Mouse (Mus musculus): ENCODE results near the gene Agbl2. TPM values are rescaled to one million over a fixed set of nuclear protein-coding genes. Genes with fewer than 3 reads are reported as not detected.
A peak's percentile ranks its signal among the peaks of the same experiment; 100 is the strongest.

Agbl2 gene
- polyA plus RNA-seq, 1 experiment from 2014 or later, result 0.59 TPM

GRCm38 (mm10) chr2:90749676-90750459 lies 32.7 kb upstream of the Agbl2 start:
- Histone ChIP-seq H3K36me3 (peaks cover 63% of the 10 kb centered on the region), H3K9me3 (no peaks in the 10 kb centered on the region), H3K9ac (replicated peaks) (no peak overlapping the region), H3K27me3 (no peaks in the 10 kb centered on the region), H3K4me2 (no peak overlapping the region), H3K4me3 (replicated peaks) (no peak overlapping the region), H3K27ac (no peak overlapping the region), H3K4me1 (replicated peaks) (peaks cover 19% of the 10 kb centered on the region)
- no peak for ATAC-seq (ENCODE audit: insufficient number of reproducible peaks, insufficient read depth, low FRiP score, low TSS enrichment, low read depth)
- 88% methylated on average over 6 of the region's 6 CpGs for WGBS

DNA sequence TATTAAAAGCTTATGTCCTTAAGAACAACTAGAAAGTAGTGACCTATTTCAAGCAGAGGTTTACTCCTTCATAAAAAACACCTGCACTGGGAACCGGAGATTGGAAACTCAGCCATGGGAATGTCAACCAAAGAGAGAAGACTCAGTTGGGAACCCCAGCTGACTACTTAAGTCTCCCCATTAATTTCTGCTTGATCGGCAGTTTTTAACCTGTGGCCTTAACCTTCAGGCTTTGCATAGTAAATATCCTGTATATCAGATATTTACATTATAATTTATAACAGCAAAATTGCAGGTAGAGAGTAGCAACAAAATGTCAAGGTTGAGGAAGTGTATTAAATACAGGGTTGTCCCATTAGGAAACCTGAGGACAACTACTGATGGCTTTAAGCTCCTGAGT lies 29.0 kb upstream of the Agbl2 start:
- no peak for ATAC-seq (ENCODE audit: insufficient number of reproducible peaks, insufficient read depth, low FRiP score, low TSS enrichment, low read depth)
- 95% methylated on average over 2 of the region's 2 CpGs for WGBS
- peaks cover 84% of the 10 kb centered on the region for H3K36me3 ChIP-seq

DNA sequence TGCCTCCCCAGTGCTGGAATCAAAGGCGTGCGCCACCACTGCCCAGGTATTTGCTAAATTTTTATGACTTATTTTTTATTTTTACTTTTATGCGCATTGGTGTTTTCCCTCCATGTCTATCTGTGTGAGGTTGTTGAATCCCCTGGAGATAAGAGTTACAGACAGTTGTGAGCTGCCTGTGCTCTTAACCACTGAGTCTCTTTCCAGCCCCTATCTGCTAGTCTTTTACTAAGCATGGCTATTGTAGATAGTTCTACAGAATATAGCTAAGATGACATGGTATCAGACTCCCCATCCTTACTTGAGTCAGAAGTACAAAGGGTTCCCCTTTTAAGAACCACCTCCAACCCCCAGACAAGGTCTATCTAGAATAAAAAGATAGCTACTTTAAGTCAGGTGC lies 28.3 kb upstream of the Agbl2 start:
- Histone ChIP-seq H3K36me3 (peaks cover 85% of the 10 kb centered on the region), H3K4me3 (replicated peaks) (no peak overlapping the region), H3K9ac (replicated peaks) (no peak overlapping the region), H3K9me3 (no peaks in the 10 kb centered on the region), H3K27me3 (no peaks in the 10 kb centered on the region), H3K4me2 (no peak overlapping the region), H3K27ac (no peak overlapping the region), H3K4me1 (replicated peaks) (peaks cover 7% of the 10 kb centered on the region)
- ATAC-seq (ENCODE audit: insufficient number of reproducible peaks, insufficient read depth, low FRiP score, low TSS enrichment, low read depth), result no peak
- 98% methylated on average over 3 of the region's 3 CpGs for WGBS

More for the DNA sequence above, 29.0 kb upstream of the Agbl2 start:
- Histone ChIP-seq H3K9ac (replicated peaks) (no peak overlapping the region), H3K4me1 (replicated peaks) (peaks cover 7% of the 10 kb centered on the region), H3K4me3 (replicated peaks) (no peak overlapping the region), H3K9me3 (no peaks in the 10 kb centered on the region), H3K27ac (no peak overlapping the region), H3K27me3 (no peaks in the 10 kb centered on the region), H3K4me2 (no peak overlapping the region)

DNA sequence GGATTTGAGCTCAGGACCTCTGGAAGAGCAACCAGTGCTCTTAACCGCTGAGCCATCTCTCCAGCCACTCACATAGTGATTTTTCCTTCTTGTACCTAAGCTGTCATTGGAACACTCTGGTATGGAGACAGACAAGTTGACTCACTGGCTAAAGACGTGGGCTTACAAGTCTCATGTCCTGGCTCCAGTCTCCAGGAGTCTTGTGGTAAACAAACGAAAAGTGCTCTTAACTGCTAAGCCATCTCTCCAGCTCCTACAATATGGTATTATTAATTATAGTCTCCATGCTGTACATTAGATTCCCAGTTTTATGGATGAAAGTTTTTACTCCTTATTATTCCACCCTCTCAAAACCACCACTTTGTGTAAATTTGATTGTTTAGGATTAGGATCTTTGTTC lies 17.4 kb upstream of the Agbl2 start:
- no peak overlapping the region for H3K4me3 ChIP-seq (replicated peaks)
- no peak for ATAC-seq (ENCODE audit: insufficient number of reproducible peaks, insufficient read depth, low FRiP score, low TSS enrichment, low read depth)

GRCm38 (mm10) chr2:90781323-90781722 lies 1.2 kb upstream of the Agbl2 start:
- H3K4me1 ChIP-seq (replicated peaks), result peaks cover 12% of the 10 kb centered on the region
- H3K36me3 ChIP-seq, result peaks cover 41% of the 10 kb centered on the region
- H3K27me3 ChIP-seq, result peaks cover 17% of the 10 kb centered on the region
- no peak overlapping the region for H3K4me3 ChIP-seq (replicated peaks)
- WGBS, result 48% methylated on average over 3 of the region's 3 CpGs
- H3K27ac ChIP-seq, result no peak overlapping the region
- H3K9me3 ChIP-seq, result no peaks in the 10 kb centered on the region
- ATAC-seq (ENCODE audit: insufficient number of reproducible peaks, insufficient read depth, low FRiP score, low TSS enrichment, low read depth), result no peak
- H3K9ac ChIP-seq (replicated peaks), result no peak overlapping the region
- no peak overlapping the region for H3K4me2 ChIP-seq

More for the DNA sequence above, 17.4 kb upstream of the Agbl2 start:
- H3K9ac ChIP-seq (replicated peaks), result no peak overlapping the region
- peaks cover 95% of the 10 kb centered on the region for H3K36me3 ChIP-seq
- no peak overlapping the region for H3K27ac ChIP-seq
- no peaks in the 10 kb centered on the region for H3K4me1 ChIP-seq (replicated peaks)
- H3K27me3 ChIP-seq, result no peaks in the 10 kb centered on the region
- no peaks in the 10 kb centered on the region for H3K9me3 ChIP-seq
- WGBS, result 86% methylated on average over 3 of the region's 3 CpGs
- no peak overlapping the region for H3K4me2 ChIP-seq

DNA sequence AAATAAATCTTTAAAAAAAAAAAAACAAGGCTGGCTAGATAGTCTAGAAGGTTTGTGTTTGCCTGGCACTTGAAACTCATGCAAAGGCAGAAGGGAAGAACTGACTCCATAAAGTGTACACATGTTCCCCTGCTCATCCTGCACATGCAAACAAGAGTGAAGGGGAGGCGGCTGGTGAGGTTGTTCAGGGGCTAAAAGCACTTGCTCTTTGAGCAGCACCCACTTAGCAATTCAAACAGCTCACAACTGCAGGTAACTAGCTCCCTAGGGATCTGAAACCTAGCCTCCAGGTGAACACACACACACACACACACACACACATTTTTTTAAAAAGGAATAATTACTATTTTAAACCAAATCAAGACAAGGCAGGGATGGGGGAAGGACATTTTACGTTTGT lies 589 bp upstream of the Agbl2 start:
- Histone ChIP-seq H3K36me3 (peaks cover 35% of the 10 kb centered on the region), H3K27me3 (peaks cover 17% of the 10 kb centered on the region), H3K4me2 (0 out of 2 replicates have a peak overlapping the region, but pooled peaks have one; percentile 94)

GRCm38 (mm10) chr2:90782901-90783486 lies 467 bp downstream of the Agbl2 start:
- Histone ChIP-seq H3K9ac (replicated peaks) (peak overlapping the region; percentile 58), H3K4me1 (replicated peaks) (peaks cover 12% of the 10 kb centered on the region), H3K36me3 (peaks cover 26% of the 10 kb centered on the region), H3K4me3 (replicated peaks) (peak overlapping the region; percentile 47), H3K27ac (no peak overlapping the region), H3K9me3 (no peaks in the 10 kb centered on the region), H3K27me3 (peaks cover 17% of the 10 kb centered on the region), H3K4me2 (peak overlapping the region; percentile 94)
- ATAC-seq (ENCODE audit: insufficient number of reproducible peaks, insufficient read depth, low FRiP score, low TSS enrichment, low read depth), result peak; percentile 69
- WGBS, result 2% methylated on average over 28 of the region's 29 CpGs

More for the DNA sequence above, 589 bp upstream of the Agbl2 start:
- H3K4me1 ChIP-seq (replicated peaks), result peaks cover 12% of the 10 kb centered on the region
- no peak overlapping the region for H3K9ac ChIP-seq (replicated peaks)
- H3K4me3 ChIP-seq (replicated peaks), result no peak overlapping the region
- no peak overlapping the region; the same call in 1 of the 2 replicates for H3K27ac ChIP-seq
- no peak for ATAC-seq (ENCODE audit: insufficient number of reproducible peaks, insufficient read depth, low FRiP score, low TSS enrichment, low read depth)
- WGBS, result 36% methylated on average over 2 of the region's 2 CpGs
- H3K9me3 ChIP-seq, result no peaks in the 10 kb centered on the region

DNA sequence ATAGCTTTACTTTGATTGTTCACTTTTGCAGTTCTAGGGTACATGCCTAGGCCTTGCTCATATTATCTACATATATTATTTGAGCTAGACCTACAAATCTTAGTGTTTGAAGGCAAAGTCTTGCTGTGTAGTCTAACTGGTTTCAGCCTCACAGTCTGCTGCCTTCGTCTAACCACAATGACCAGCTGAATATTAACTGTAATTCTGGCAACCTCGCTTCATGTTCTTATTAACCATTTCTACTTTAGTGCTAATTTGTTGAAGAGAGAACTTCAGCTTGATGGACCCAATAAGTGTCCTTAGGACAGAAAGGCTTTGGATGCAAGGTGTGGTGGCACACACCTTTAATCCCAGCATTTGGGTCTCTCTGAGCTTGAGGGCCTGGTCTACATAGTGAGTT lies 5.6 kb downstream of the Agbl2 start:
- no peak overlapping the region for H3K4me3 ChIP-seq (replicated peaks)
- no peaks in the 10 kb centered on the region for H3K9me3 ChIP-seq
- no peak for ATAC-seq (ENCODE audit: insufficient number of reproducible peaks, insufficient read depth, low FRiP score, low TSS enrichment, low read depth)
- H3K36me3 ChIP-seq, result no peaks in the 10 kb centered on the region
- H3K4me2 ChIP-seq, result no peak overlapping the region
- H3K4me1 ChIP-seq (replicated peaks), result peaks cover 6% of the 10 kb centered on the region
- H3K9ac ChIP-seq (replicated peaks), result no peak overlapping the region
- H3K27me3 ChIP-seq, result peaks cover 13% of the 10 kb centered on the region
- 89% methylated on average over 2 of the region's 2 CpGs for WGBS
- H3K27ac ChIP-seq, result no peak overlapping the region

DNA sequence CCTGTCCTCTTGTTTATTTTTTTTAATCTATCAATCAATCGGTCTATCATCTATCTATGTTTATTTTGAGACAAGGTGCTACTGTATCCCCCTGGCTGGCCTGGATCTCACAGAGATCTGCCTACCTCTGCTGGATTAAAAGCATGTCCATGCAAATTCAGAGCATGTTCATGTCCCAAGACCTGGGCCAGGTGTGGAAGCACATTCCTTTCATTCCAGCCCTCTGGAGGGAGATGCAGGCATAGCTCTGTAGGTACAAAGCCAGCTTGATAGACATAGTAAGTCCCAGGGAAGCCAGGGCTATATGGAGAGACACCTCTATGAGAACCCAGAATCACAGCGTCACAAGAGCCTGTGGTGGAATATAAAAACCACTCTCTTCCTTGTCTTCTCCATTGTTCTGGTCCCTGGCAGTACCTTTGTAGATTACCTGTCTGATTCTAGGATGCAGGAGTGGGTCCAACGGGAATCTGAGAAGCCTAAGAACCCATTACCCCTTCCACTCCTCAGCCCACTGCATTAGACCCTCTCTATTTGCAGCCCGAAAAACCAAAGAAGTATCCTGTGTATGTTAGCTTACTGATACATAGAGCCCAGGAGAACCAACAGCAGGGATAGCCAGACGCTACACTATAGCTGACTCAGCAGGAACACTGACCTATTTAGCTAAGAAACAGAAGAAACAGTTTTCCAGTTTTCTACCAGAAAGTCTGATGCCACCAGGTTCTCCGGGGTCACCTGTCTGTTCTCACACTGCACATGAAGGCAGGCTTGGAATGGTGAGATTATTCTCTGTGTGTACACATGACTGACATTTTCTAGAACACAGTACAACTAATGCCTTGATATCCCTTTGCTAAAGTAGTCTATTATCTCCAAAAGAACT lies 26.0 kb downstream of the Agbl2 start:
- WGBS, result 85% methylated on average over 6 of the region's 6 CpGs
- H3K4me3 ChIP-seq (replicated peaks), result no peak overlapping the region

GRCm38 (mm10) chr2:90810751-90811150 lies 28.2 kb downstream of the Agbl2 start:
- H3K4me2 ChIP-seq, result no peak overlapping the region
- no peaks in the 10 kb centered on the region for H3K9me3 ChIP-seq
- no peaks in the 10 kb centered on the region for H3K27me3 ChIP-seq
- H3K4me3 ChIP-seq (replicated peaks), result no peak overlapping the region
- H3K36me3 ChIP-seq, result no peaks in the 10 kb centered on the region
- H3K4me1 ChIP-seq (replicated peaks), result 0 out of 2 replicates have a peak, but pooled peaks cover 6% of the 10 kb centered on the region
- WGBS, result 87% methylated on average over 8 of the region's 8 CpGs
- no peak overlapping the region for H3K9ac ChIP-seq (replicated peaks)
- ATAC-seq (ENCODE audit: insufficient number of reproducible peaks, insufficient read depth, low FRiP score, low TSS enrichment, low read depth), result no peak
- no peak overlapping the region for H3K27ac ChIP-seq

More for the DNA sequence above, 26.0 kb downstream of the Agbl2 start:
- no peak for ATAC-seq (ENCODE audit: insufficient number of reproducible peaks, insufficient read depth, low FRiP score, low TSS enrichment, low read depth)
- Histone ChIP-seq H3K36me3 (no peaks in the 10 kb centered on the region), H3K4me2 (no peak overlapping the region), H3K27me3 (no peaks in the 10 kb centered on the region), H3K9ac (replicated peaks) (no peak overlapping the region), H3K27ac (no peak overlapping the region), H3K9me3 (no peaks in the 10 kb centered on the region), H3K4me1 (replicated peaks) (0 out of 2 replicates have a peak, but pooled peaks cover 6% of the 10 kb centered on the region)

DNA sequence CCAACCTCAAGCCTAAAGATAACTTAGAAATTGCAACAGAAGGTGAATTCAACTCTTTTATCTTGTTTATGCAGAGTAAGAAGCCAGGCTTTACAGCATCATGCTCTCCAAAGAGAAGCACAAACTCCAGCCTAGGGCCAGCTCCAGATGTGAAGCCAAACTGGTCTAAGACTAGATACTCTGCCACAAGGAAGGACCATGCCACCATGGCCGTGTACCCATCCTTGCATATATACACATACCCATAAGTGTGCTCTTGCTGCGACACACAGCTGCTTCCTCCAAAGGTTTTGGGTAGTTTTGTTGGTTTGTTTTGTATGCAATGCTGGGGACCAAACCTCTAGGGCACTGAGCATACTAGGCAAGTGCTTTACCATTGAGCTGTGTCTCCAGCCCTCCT lies 32.7 kb downstream of the Agbl2 start:
- WGBS, result 79% methylated on average over 2 of the region's 2 CpGs
- Histone ChIP-seq H3K4me2 (no peak overlapping the region), H3K36me3 (no peaks in the 10 kb centered on the region), H3K27me3 (no peaks in the 10 kb centered on the region), H3K9me3 (no peaks in the 10 kb centered on the region), H3K4me1 (replicated peaks) (0 out of 2 replicates have a peak, but pooled peaks cover 6% of the 10 kb centered on the region), H3K4me3 (replicated peaks) (no peak overlapping the region), H3K27ac (no peak overlapping the region), H3K9ac (replicated peaks) (no peak overlapping the region)
- ATAC-seq (ENCODE audit: insufficient number of reproducible peaks, insufficient read depth, low FRiP score, low TSS enrichment, low read depth), result no peak

Measured in limb, embryonic 12.5 days (tissue).